Mouse (Mus musculus): ENCODE measurements at regions not wholly inside any gene's neighbourhood (a gene's known extent, or its start where the extent isn't known, plus 50 kb on each side); places are given as distances from the start of the nearest gene placed in this dataset.

DNA sequence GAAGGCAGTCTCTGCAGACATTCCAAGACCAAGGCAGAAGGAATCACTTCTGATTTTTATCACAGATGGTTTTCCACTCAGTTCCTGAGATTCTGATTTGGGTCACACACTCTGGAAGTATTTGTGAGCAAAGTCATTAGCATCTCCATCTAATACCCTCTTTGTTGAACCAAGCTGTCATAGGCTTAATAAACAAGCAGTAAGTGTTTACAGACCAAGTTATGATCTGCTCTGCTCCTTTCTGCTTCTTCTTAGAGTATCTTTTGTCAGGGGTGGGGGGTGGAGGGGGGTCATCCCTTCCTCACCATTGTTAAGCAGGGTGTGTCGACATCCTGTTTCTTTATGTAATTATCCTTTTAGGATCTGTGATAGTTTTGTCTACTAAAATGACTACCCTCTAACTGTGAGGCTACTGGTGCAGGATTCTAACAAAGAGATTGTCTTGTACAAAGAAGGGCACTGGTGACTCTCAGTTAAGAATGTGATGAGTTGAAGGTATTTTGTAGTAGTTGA is 358.2 kb upstream of the Adgrl2 start:
- no peak for TF ChIP-seq CTCF (IDR thresholded peaks at IDR 0.05)
- TF ChIP-seq POLR2A (IDR thresholded peaks at IDR 0.05; ENCODE audit: insufficient read depth, low read depth, low read length): no peak
